ENCODE assay signal across 8 mouse cellular contexts in the genomic region with DNA sequence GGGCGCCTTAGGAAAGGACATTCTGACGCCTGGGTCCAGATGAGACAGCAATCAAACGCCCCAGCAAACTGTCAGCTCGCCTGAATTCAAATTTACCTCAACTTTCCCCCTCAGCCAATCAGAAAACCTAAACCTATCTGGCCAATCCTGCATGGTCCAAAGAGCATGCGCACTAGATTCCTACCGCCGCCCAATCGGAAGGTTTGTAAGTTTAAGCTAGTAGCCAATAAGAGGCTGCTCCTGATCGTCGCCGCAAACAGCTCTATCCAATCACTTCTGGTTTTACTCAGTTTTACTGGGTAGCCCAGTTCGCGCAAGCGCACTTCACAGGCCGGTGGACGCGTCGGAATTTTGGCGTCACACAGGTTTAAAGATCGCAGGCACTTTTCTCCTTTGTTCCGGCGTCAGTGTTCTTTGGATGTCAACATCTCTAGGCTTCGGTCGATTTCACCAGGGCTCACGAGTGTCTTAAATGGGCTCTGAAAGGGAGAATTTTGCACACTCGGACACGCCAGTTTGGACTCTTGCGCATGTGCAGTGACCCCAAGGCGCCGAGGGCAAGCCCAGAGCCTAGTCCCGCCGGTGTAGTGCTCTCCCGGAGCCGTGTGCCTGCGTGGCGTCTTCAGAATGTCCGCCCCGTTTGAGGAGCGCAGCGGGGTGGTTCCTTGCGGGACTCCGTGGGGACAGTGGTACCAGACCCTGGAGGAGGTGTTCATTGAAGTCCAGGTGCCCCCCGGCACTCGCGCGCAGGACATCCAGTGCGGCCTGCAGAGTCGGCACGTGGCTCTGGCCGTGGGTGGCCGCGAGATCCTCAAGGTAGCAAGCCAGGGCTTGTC. TPM values are rescaled to one million over a fixed set of nuclear protein-coding genes. Genes with fewer than 3 reads are reported as not detected.
DNase-seq lines count a peak whose midpoint lies in the region; ATAC-seq and TF ChIP-seq lines count a peak whose summit lies in the region.

A gene (minus strand): TSS at position 84 of the 836 bp plus-strand sequence.
A gene (plus strand): TSS at position 329 of the 836 bp plus-strand sequence.

- TF ChIP-seq EP300 in lung, postnatal 0 days (IDR thresholded peaks at IDR 0.05): no peak

- peaks cover 33% of the 10 kb centered on the region for H3K4me1 ChIP-seq in hindbrain, embryonic 10.5 days (replicated peaks)
- H3K4me1 ChIP-seq in lung, postnatal 0 days (ENCODE audit: insufficient read depth, low read depth, low read length): peaks cover 12% of the 10 kb centered on the region; the same call in 1 of the 2 replicates

- peak; percentile 100 for DNase-seq in MN1 (ENCODE audit: low spot score)
- DNase-seq in cerebellum, adult 9-10 months: peak; percentile 98
- peak; percentile 95 for DNase-seq in hindbrain, embryonic 10.5 days (ENCODE audit: low spot score)
- peak; percentile 97 for DNase-seq in layer of hippocampus, adult 9-11 months
- peak; percentile 99 for DNase-seq in lung, postnatal 0 days (ENCODE audit: low spot score)
- peak; percentile 78 for DNase-seq in ovary, postnatal 14 days (ENCODE audit: low spot score)
- DNase-seq in thymus, postnatal 14 days: peak; percentile 92

- H3K9me3 ChIP-seq in hindbrain, embryonic 10.5 days: no peaks in the 10 kb centered on the region
- H3K9me3 ChIP-seq in lung, postnatal 0 days (ENCODE audit: low read length): no peaks in the 10 kb centered on the region

- H3K36me3 ChIP-seq in hindbrain, embryonic 10.5 days: peaks cover 48% of the 10 kb centered on the region
- H3K36me3 ChIP-seq in lung, postnatal 0 days (ENCODE audit: insufficient read depth, low read length): 0 out of 2 replicates have a peak, but pooled peaks cover 5% of the 10 kb centered on the region

- peak; percentile 99 for ATAC-seq in frontal cortex, adult (ENCODE audit: low TSS enrichment)
- peak; percentile 99 for ATAC-seq in lung, postnatal 0 days

- H3K4me2 ChIP-seq in lung, postnatal 0 days (replicated peaks; ENCODE audit: low read depth, low read length): peak within 1 kb of the TSS; percentile 76

- peak within 1 kb of the TSS; percentile 97 for H3K27ac ChIP-seq in hindbrain, embryonic 10.5 days
- H3K27ac ChIP-seq in lung, postnatal 0 days (ENCODE audit: low read length): peak within 1 kb of the TSS; percentile 33

- peak within 1 kb of the TSS; percentile 66 for H3K9ac ChIP-seq in lung, postnatal 0 days (replicated peaks; ENCODE audit: low read depth)

- no peaks in the 10 kb centered on the region for H3K27me3 ChIP-seq in hindbrain, embryonic 10.5 days (ENCODE audit: insufficient read depth, poor library complexity, severe bottlenecking)
- H3K27me3 ChIP-seq in lung, postnatal 0 days (replicated peaks; ENCODE audit: insufficient read depth, low read length): no peaks in the 10 kb centered on the region

- peak within 1 kb of the TSS; percentile 94 for H3K4me3 ChIP-seq in hindbrain, embryonic 10.5 days
- H3K4me3 ChIP-seq in lung, postnatal 0 days (ENCODE audit: low read depth, low read length): peak within 1 kb of the TSS; percentile 67

- TF ChIP-seq CTCF in lung, postnatal 0 days (IDR thresholded peaks at IDR 0.05): no peak

- WGBS in hindbrain, embryonic 10.5 days: under 1% methylated on average over 52 of the region's 52 CpGs
- WGBS in lung, postnatal 0 days: under 1% methylated on average over 52 of the region's 52 CpGs

RNA-seq across cellular contexts. Expression of the first gene that starts in this region (rescaled TPM):
- 40.5 and 53.6 TPM in 2 replicates for polyA plus RNA-seq in hindbrain, embryonic 10.5 days (2016; fragmentation: Nextera tagmentation; extraction: Ambion mirVana)
- 1.5 and 2.9 TPM in 2 replicates for polyA plus RNA-seq in lung, postnatal 0 days (2015; fragmentation: Nextera tagmentation; extraction: Ambion mirVana)

RNA-seq across cellular contexts. Expression of the second gene that starts in this region (rescaled TPM):
- polyA plus RNA-seq in hindbrain, embryonic 10.5 days (2016; fragmentation: Nextera tagmentation; extraction: Ambion mirVana): 162 and 193 TPM in 2 replicates
- 55.2 and 60.7 TPM in 2 replicates for polyA plus RNA-seq in lung, postnatal 0 days (2015; fragmentation: Nextera tagmentation; extraction: Ambion mirVana)

Comparison
In these comparisons a context has a peak if more than half of its experiments do, and no peak if none do; other contexts are left out.
1. Peak in every context shown above with its lines: DNase-seq, ATAC-seq, H3K4me3 ChIP-seq and H3K27ac ChIP-seq.
2. RNA of the first gene that starts in this region (polyA plus RNA-seq): 40.5 to 53.6 TPM in hindbrain, embryonic 10.5 days; 1.5 to 2.9 TPM in lung, postnatal 0 days; every median in the first group is over 10 times any median in the second.